8 mouse cellular contexts compared by ENCODE assay signal in genomic region chr7:24506838-24507725, GRCm38 (mm10). TPM values are rescaled to one million over a fixed set of nuclear protein-coding genes. Genes with fewer than 3 reads are reported as not detected.
DNase-seq lines count a peak whose midpoint lies in the region; ATAC-seq and TF ChIP-seq lines count a peak whose summit lies in the region.

TSS of gene Zfp428 (plus strand) at chr7:24507006.

- no peaks in the 10 kb centered on the region for H3K9me3 ChIP-seq in G1E (replicated peaks)
- H3K9me3 ChIP-seq in forebrain, embryonic 14.5 days (replicated peaks; ENCODE audit: control insufficient read depth, low read length): no peaks in the 10 kb centered on the region
- H3K9me3 ChIP-seq in neural tube, embryonic 15.5 days (replicated peaks): no peaks in the 10 kb centered on the region

- H3K4me1 ChIP-seq in G1E (ENCODE audit: insufficient read depth, low read depth, low read length): peaks cover 39% of the 10 kb centered on the region
- peaks cover 28% of the 10 kb centered on the region for H3K4me1 ChIP-seq in forebrain, embryonic 14.5 days (ENCODE audit: control insufficient read depth, insufficient read depth, low read length)
- peaks cover 65% of the 10 kb centered on the region for H3K4me1 ChIP-seq in neural tube, embryonic 15.5 days

- TF ChIP-seq CTCF in G1E (IDR thresholded peaks at IDR 0.05; ENCODE audit: low read depth, low read length): no peak

- peak within 1 kb of the TSS; percentile 93 for H3K4me3 ChIP-seq in G1E (ENCODE audit: low read depth, low read length)
- peak within 1 kb of the TSS; percentile 61 for H3K4me3 ChIP-seq in forebrain, embryonic 14.5 days (ENCODE audit: low read depth, low read length)
- peak within 1 kb of the TSS; percentile 70 for H3K4me3 ChIP-seq in neural tube, embryonic 15.5 days (replicated peaks)

- H3K27me3 ChIP-seq in G1E (ENCODE audit: insufficient read depth, low read length): peaks cover 6% of the 10 kb centered on the region; the same call in 1 of the 2 replicates
- H3K27me3 ChIP-seq in forebrain, embryonic 14.5 days (replicated peaks; ENCODE audit: control insufficient read depth, insufficient read depth, low read length): no peaks in the 10 kb centered on the region
- no peaks in the 10 kb centered on the region for H3K27me3 ChIP-seq in neural tube, embryonic 15.5 days (replicated peaks)

- H3K4me2 ChIP-seq in forebrain, embryonic 14.5 days (ENCODE audit: low read length): peak within 1 kb of the TSS; percentile 71
- peak within 1 kb of the TSS; percentile 70 for H3K4me2 ChIP-seq in neural tube, embryonic 15.5 days

- under 1% methylated on average over 84 of the region's 84 CpGs for WGBS in forebrain, embryonic 14.5 days
- under 1% methylated on average over 84 of the region's 84 CpGs for WGBS in neural tube, embryonic 15.5 days

- peak; percentile 76 for ATAC-seq in G1E (ENCODE audit: extremely low read depth, insufficient number of reproducible peaks, low FRiP score, poor library complexity, severe bottlenecking)
- ATAC-seq in forebrain, embryonic 14.5 days: peak; percentile 94
- peak; percentile 89 for ATAC-seq in neural tube, embryonic 15.5 days (ENCODE audit: low FRiP score)

- H3K36me3 ChIP-seq in G1E (replicated peaks): peaks cover 24% of the 10 kb centered on the region
- peaks cover 35% of the 10 kb centered on the region for H3K36me3 ChIP-seq in forebrain, embryonic 14.5 days (ENCODE audit: control insufficient read depth, insufficient read depth, low read length)
- peaks cover 21% of the 10 kb centered on the region for H3K36me3 ChIP-seq in neural tube, embryonic 15.5 days

- intact Hi-C loops in heart, postnatal 10 days (cut with DNase I): loop anchor here (2.0 kb wide), 2 partner anchors 20 to 24 kb away; partner anchors contain the start of gene Irgq

- H3K27ac ChIP-seq in forebrain, embryonic 14.5 days (ENCODE audit: low read depth, low read length): peak within 1 kb of the TSS; percentile 100
- peak within 1 kb of the TSS; percentile 100 for H3K27ac ChIP-seq in neural tube, embryonic 15.5 days (replicated peaks)

- H3K9ac ChIP-seq in forebrain, embryonic 14.5 days (ENCODE audit: low read length): peak within 1 kb of the TSS; percentile 93
- peak within 1 kb of the TSS; percentile 88 for H3K9ac ChIP-seq in neural tube, embryonic 15.5 days (replicated peaks)

- peak; percentile 92 for DNase-seq in G1E (ENCODE audit: low spot score)
- DNase-seq in cerebellum, adult 11 months: peak; percentile 86
- peak; percentile 99 for DNase-seq in forebrain, embryonic 14.5 days (ENCODE audit: low spot score)
- DNase-seq in heart, postnatal 10 days: peak; percentile 90 to 92
- peak; percentile 91 to 95 for DNase-seq in kidney, postnatal 4 days
- DNase-seq in lung, adult 18-20 months: peak; percentile 81 to 86
- peak; percentile 95 for DNase-seq in testis, postnatal 10 days (ENCODE audit: low spot score)

RNA-seq across cellular contexts. Expression of gene Zfp428, which starts in this region (rescaled TPM):
- total RNA-seq in G1E (2014; fragmentation: Nextera tagmentation) (1.7 and 2.6 TPM in 2 replicates), G1E (2017) (3.8 and 4.4 TPM in 2 replicates)
- polyA plus RNA-seq in G1E (2012): 39.9 and 53.3 TPM in 2 replicates
- 178 and 205 TPM in 2 replicates for polyA plus RNA-seq in forebrain, embryonic 14.5 days (2014; fragmentation: Nextera tagmentation; extraction: Ambion mirVana)
- 10 to 100 TPM; 15.3 to 18.8 TPM for total RNA-seq in heart, postnatal 10 days (2021)
- 215 and 282 TPM in 2 replicates for polyA plus RNA-seq in neural tube, embryonic 15.5 days (2015; fragmentation: Nextera tagmentation; extraction: Ambion mirVana)

Comparison
In these comparisons a context has a peak if more than half of its experiments do, and no peak if none do; other contexts are left out.
1. Peak in every context shown above with its lines: DNase-seq, ATAC-seq, H3K4me3 ChIP-seq and H3K27ac ChIP-seq.